Mouse (Mus musculus): Measurements from ENCODE around the gene Tmem104. TPM values are rescaled to one million over a fixed set of nuclear protein-coding genes. Genes with fewer than 3 reads are reported as not detected.
A peak's percentile ranks its signal among the peaks of the same experiment; 100 is the strongest.

Gene Tmem104
- polyA plus RNA-seq, 2 experiments from 2014 or later = 8.1 to 14.2 TPM

DNA sequence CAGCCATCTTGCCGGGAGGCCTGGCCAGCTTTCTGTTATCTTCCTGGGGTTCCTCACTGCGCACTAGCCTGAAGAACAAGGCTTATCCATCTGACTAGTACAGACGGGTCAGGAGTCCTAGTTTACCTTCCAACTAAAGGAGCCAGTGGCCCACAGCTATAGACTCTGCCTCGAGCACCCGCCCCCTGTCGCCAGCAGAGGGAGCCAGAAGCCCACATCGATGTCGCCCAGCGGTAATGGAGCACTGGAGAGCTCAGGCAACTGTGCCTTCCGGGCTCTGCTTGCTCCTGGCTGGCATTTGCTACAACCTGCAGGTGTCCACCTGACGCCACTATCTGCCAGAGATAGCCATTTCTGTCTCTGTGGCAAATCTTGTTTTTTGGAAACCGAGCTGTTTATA, 15.0 kb downstream of the Tmem104 start:
- ATAC-seq = peak; percentile 53

DNA sequence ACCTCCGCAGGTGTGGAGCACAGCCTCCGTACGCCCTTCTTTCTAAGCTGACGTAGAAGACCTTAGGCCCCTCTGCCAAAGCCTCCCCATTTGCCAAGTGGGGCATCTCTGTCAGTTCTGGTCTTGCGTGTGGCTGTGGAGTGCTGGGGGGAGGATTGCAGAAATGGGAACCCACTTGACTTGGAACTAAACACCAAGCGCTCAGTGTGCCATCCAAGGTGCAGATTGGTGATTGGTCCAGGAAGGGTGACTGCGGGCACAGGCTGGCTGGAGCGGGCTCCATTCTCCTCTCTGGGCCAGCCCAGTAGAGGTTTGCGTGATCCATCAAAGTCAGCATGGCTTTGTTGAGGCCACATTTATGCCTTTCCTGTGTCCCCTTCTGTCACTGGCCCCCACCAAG, 15.5 kb downstream of the Tmem104 start:
- no peak for ATAC-seq

DNA sequence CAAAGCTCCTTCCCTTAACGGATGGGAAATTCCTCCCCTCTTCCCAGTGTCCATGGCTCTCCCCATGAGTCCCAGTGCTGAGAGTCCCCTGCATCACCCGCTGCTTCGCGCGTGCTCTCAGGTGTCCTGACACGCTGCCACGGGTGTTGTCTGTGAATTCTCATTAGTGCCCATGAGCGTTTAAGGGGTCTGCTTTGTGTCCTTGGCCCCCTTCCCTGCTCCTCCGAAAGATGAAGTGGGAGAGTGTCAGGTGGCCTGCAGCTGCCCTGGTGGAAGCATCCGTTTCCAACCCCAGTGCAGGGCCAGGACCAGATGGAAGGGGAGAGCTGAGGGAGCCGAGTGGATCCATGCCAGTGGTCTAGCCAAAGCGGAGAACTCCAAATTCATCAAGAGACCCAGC, 20.8 kb downstream of the Tmem104 start:
- no peak for ATAC-seq

DNA sequence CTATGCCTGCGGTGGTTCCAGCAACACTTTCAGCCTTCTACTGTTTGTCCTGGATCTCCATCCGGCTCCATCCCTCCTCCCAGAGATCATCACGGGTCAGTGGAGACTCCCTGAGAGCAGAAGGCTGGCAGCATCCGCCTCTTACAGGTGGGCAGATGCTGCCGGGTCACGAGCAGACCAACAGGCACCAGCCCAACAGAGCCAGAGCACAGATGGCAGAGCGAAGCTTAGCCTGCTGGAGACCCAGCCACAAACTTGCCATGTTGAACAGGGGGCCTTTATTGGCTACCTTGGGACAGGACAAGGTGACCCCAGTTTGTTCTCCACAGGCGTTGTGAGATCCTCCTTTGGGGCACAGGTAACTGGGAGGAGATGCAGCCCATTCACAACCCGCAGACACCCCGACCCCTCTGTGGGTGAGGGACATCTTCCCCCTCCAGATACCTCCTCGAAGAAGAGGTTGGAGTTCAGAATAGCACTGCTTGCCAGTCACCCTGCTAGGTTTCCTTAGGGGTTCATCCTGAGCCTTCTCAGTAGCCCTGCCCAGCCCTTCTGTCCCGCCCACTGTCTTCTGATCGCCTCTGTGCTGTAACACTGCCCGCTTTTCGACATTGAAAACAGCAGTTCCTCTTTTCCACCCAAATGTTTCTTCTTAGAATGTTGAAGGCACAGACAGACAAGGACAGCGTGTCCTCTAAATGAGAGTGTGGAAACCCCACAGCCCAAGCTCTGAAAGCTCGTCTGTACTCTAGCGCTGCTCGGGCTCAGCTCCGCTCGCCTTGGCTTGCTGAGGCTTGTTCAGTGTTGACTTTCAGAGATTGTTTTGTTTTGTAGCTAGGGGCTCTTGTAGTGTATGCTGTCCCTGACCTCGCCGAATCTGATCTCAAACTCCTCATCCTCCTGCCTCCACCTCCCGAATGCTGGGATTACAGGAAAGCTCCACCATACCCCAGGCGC, 21.8 kb downstream of the Tmem104 start:
- ATAC-seq = no peak

DNA sequence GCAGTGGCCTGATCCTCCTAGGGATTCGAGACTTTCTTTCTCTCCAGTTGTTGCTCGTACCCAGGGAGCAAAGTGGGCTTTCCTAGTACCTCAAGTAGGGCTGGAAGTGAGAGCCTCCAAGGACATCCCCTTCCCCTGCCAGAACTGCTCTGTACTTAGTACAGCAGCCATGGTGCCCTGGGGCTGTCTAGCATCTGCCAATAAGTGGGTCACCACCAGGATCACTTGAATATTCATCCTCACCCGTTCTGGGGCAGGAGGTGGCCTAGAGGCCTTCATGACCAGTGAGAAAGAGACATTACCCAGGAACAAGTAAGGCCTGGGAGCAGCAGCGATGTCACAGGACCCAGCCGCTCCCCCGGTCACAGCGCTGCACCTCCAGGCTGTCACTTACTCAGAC, 22.7 kb downstream of the Tmem104 start:
- no peak for ATAC-seq

DNA sequence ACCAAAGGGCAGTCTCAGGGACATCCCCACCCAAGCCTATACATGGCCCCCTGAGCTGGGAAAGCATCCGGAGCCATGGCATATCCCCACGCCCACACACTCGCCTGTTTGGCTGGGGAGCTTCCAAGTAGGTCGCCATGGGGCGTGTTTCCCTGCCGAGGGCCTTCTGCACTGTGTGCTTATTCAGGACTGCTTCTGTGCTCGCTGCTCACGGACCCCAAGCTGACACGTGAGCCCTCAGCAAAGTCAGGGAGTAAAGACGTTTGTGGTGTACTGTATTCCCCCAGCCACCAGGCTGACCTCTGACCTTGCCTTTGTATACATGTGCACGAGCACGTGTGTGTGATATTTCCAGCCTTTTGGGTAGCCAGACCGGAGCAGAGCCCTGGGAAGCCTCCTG, 24.8 kb downstream of the Tmem104 start:
- ATAC-seq = no peak

DNA sequence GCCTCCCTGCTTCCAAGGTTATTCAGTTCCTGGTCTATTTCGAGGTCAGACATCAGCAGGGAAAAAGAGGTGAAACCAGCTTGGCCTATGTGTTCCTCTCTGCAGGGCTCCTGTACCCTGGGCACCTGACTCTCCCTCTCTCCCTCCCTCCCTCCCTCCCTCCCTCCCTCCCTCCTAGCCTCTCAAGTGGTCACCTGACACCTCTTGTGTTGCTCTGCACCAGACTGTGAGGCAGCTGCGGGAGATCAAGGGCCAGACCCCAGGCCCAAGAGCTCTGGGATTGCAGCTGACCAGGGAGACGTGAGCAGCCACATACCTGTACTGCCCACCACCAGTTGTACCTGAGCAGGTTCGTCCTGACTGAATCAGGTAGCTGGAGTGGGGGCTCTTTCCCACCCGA, 27.8 kb downstream of the Tmem104 start:
- ATAC-seq = no peak

DNA sequence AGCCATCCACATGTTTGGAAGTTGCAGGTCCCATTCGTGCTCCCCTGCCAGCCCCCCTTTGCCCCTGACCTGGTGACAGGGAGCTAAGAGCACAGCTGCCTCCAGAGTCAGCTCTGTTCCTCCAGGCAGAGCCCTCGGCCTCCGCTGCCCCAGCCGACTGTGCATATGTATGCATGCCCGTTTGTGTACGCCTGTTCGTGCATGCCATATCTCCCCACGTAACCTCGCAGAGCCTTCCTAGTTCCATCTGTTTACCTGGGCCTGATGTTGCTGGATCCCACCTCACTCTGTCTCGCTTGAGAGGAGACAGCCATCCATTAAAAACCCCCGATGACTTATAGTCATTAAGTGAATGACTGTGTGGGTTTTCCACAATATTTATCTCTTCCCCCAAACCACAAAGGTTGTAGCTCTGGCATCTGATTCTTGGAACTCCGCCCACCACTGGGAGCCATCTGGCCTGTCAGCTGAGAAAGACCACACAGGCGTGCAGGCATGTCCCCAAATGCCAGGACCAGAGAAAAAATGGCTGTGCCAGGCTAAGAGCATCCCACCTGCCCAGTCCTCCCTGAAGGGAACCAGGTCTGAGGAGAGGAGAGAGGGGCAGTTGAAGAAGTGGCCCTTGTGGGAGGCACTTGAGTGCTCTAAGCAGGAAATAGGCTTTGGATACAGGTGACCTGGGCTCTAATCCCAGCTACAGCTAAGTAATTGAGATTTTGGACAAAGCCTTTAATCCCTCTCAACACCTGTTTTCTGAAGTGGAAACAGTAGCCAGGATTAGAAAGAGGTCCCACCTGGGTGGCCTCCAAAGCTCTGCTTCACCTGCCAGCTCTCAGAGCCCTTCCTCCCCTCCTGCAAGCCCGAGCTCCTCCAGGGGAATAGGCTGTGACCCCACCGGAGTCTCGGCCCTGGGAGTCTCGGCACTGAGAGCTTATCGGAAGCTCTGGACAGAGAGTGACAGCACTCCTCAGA, 30.4 kb downstream of the Tmem104 start:
- ATAC-seq = no peak

DNA sequence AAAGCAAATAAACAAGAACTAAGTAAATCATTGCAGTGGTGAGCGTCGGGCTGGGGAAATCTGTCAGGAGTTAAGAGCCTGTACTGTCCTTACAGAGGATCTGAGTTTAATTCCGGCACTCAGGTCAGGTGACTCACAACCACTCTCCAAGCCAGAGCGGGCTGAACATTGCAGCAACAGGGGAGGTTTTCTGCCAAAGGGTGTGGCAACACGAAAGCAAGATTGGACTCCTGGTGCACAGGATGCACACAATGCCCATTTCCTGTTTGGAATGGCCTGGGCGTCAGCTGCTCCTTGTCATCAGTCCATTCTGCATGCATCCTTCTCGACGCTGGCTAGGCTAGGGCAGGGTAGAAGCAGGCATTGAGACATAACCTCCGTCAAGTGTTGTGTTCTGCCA, 32.0 kb downstream of the Tmem104 start:
- no peak for ATAC-seq

DNA sequence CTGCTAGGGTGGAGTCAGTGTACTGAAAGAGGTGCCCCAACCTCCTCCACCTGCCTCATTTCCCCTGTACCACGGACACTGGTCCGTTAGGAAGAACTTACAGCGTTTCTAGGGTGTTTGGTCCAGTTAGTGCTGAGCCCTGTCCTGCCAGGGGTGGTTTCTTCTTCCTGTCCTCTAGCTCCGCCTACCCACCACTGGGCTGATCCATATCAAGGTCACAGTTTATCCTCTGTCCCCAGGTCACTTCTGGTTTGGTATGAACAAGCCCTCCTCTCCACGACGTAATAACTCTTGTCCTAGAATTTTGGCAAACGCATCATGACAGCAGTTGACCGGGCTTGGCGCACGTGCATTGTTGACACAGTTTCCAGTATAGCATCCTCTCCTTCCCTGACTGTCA, 32.4 kb downstream of the Tmem104 start:
- ATAC-seq = no peak

DNA sequence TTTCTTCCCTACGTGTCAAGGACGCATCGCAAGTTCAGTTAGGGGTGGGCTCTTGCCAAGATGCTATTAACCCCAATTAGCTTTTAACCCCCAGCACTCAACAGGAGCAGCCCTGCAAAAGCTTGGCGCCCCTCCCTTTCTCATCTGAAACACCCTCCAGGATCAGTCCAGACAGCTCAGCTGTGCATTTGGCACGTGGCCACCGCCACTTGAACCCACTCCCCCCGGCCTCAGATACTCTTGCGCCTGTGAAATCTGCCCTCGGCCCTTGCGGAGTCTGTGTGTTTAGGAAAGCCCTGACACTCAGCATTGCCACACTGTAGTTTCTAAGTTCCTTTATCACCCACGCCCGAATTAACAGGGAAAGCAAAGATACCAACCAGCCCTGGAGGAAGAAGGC, 34.8 kb downstream of the Tmem104 start:
- no peak for ATAC-seq

DNA sequence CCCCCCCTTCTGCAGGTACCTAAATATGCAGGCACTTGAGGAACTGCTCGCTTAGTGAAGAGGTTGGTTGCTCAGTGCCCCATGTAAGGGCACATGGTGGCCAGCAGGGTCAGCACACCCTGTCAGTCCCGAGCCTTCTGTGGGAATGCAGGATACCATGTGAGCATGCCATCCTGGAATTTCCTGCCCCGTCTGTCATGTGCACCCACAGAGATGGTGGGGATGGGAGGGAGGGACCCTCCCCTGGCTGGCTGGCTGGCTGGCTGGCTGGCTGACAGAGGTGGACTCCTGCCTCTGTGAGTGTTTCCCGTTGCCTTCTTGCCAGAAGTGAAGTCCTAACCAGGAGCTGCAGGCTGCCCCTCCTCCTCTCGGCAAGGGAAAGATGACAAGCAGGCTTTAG, 35.3 kb downstream of the Tmem104 start:
- ATAC-seq = no peak

DNA sequence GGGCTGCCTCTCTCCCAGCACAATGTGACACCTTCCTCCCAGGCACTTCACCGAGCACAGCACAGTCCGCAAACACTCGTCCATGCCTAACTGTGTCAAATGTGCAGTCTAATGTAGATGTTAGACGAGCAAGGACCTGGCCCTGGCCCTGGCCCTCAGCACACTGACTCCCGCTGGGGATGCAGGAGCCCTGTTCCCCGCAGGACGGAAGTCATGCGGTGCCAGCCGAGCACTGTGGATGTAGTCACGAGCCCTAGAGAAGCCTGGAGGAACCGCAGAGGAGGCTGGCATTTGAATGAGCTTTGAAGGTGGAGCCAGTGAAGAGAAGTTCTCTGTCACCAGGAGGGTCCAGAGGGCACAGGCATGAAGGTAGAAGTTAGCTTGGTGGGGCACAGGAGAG, 36.2 kb downstream of the Tmem104 start:
- ATAC-seq = no peak

DNA sequence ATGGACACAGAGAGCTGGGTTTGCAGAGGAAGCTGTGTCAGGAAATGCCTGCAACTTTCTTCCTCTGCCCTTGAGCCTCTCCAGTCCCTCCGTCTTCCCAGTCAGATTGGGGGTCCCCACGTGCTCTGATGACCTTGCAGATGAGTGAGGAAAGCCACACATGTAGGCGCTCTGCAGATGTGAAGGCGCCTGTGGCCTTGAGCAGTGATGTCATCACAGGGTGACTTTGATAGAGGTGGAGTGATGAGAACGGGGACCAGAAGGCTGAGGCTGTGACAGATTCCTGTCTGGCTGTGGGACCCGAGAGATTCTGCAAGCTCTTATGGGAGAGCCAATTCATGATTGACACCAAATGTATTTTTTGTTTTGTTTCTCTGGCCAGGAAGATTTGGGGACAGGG, 36.6 kb downstream of the Tmem104 start:
- no peak for ATAC-seq

DNA sequence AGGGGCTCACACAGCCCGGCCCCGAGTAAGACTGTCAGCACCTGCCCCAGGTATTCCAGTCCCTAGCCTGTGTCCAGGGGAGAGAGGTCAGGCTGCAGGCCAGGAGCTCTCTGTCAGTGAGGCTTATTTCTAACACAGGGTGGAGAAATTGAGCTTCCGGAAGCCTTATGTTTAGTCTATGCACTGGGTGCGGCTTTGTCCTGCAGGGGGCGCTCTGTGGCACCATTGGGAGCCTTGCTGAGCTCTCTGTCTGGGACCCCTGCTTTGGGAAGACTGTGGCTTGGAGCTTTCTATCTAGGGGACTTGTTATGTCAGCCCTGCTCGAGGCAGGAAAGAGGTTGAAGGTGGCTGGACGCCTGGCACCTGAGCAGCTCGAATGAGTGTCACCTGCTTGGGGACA, 37.6 kb downstream of the Tmem104 start:
- no peak for ATAC-seq

DNA sequence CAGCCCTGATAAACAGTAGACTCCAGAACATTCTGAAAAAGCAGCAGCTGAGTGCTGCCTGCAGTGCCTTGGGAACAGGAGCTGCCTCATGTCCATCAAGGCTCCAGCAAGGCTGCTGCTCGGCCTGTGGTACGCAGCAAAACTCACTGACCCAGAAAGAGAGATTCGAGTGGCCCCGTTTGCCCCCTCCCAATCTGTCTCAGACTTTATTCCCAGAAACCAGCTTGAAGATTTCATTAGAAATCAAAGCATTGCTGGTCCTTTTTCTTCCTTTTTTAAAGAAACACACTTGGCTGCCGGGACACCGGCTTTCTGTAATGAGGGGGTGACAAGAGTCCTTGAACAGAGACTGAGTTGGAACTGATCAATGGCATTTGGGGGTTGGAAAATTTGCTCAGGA, 38.0 kb downstream of the Tmem104 start:
- ATAC-seq = no peak

DNA sequence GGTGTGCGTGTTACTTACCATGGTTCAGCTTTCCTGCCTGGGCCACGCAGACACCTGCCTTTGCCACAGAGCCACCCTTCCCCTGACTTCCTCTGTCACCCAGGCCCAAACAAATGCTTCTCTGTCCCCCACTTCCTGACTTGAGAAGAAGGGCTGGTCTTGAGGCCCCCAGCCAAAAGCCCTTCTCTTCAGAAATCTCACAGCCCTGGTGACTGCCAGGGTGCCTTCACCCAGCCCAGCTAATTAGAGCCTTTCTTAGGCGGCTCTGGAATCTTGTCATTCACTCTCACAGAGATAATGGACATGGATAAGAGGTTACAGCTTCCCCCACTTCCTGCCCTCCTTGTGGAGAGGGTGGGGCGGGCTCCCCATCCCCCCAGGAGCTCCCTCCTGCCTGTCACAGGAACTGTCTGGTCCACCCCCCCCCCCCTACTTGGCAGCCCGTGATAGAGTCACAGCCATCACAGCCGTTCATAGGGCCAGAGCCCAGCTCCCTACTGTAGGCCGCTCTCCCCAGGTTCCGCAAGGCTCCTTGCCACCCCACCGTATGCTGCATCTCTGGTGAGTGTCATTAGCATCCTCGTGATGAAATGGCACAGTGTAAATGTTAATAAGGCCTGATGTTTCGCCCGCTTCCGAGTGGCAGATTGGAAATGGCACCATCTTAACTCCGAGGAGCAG, 39.7 kb downstream of the Tmem104 start:
- peak; percentile 51 for ATAC-seq

DNA sequence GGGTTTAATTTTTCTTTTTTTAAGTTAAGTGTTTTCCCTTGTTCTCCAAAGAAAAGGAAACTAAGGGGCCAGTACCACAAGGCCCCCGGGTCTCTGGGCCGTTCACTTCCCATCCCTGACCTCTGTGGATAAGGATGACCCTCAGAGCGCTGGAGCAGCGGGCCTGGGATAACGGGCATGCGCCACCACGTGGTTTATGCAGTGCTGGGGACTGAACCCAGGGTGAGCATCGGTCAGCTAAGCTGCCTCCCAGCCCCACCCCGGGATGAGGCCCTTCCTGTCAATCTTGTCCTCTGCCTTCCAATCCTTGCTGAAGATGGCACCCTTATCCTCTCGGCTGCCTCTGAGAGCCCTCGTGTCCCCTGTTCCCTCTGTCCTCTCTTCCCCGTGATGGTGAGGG, 40.4 kb downstream of the Tmem104 start:
- ATAC-seq = no peak

DNA sequence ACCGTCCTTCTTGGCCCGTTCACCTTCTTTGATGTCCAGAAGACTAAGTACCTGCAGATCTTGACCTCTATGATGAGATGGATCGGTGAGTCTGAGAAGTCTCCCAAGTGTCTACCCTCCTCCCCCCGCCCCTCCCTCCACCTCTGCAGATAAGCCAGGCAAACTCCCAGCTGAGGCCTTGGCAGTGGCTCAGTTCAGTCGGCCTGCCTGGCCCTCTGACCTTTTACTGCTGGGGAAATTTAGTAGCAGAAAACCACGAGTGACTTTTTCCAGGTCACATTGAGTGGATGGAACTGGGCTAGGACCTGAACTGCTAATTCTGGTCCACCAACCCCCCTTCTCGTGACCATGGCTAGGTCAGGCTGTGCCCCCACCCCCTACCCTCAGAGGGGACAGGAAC, 41.1 kb downstream of the Tmem104 start:
- ATAC-seq = no peak

DNA sequence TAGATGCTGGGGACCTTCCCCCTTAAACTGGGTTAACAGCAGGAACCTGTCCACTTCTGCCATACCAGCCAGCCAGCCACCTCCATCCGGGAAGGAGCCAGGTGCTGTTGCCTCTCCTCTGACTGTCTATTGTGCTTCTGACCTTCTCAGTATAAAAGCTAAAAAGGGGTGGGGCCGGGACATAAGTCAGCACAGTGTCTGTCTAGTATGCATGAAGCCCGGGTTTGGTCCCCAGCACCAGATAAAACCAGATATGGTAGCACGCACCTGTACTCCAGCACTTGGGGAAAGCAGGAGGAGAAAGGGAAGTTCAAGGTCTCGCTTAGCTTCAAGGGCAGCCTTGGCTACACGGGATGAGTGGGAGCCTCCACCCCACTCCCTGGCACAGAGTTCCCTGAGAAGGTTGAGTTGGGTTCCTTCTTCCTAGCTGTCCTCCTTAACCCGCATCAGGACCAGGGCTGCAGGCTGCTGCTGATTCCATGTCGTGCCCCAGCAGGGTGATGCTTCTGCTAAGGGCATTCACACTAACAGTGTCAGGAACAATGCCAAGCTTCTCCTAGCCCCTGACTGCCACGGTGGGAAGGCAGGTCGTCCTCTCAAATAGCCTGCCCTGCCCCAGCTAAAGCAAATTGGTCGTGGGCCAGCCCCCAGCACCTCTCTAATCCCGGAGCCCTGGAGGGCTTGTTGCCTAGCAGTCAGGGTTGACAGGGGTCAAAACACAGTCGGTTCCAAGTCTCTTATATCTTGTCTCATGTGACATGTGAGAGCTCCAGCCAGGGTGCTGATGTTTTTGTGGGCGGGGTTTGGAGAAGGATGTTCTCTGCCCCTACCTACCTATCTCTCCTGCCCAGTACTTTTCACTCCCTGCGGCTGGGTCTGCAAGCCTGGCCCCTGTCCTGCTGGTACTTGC, 42.0 kb downstream of the Tmem104 start:
- ATAC-seq = no peak

DNA sequence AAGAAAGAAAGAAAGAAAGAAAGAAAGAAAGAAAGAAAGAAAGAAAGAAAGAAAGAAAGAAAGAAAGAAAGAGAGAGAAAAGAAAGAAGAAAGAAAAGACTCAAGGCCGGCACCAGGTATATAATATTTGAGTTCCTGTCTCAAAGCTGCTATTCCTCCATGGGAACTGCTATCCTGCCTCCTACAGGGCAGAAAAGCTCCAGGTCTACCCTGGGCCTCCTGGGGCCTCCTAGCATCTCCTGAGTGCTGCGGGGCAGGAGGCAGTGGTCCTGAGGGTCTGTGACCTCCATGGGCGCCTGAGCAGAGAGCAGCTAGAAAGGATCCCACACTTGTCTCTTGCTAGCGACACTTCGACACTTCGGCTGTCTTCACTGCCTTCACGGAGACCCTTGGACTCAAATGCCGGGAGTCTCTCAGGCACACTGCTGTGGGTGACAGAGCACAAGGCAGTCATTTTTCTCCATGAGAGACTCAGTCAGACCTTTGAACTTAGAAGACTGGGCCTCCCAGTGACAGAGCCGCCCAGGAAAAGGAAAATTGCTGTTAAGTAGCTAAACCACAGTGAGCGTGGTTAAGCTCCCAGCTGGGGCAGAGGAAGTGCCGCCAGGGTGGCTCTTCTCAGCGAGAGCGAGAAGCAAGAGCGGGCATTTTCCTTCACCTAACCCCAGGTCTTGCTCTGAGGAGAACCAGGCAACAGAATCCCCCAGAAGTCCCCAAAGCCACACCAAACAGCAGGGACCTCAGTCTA, 44.1 kb downstream of the Tmem104 start:
- ATAC-seq = peak; percentile 85
